Mouse (Mus musculus) forebrain, embryonic 13.5 days (tissue): Measurements from ENCODE around the gene Gm6309. TPM values are rescaled to one million over a fixed set of nuclear protein-coding genes. Genes with fewer than 3 reads are reported as not detected.
"Not testable (repeated sequence)": the region's sequence is repeated elsewhere in the genome, so short reads cannot be mapped to it uniquely, and the experiment has no call there.

Source experiments
- ATAC-seq: fragments of 200-750 bp; cut with Nextera tagmentation; 2 replicates; pipeline ENCODE4 v1.8.0; 2017
- H3K27ac ChIP-seq: fragments of 300-500 bp; sonication (generic); 2 replicates; pipeline ENCODE4 v1.5.1; 2015; ENCODE audit warnings: inconsistent platforms, mild to moderate bottlenecking, moderate library complexity
- H3K27me3 ChIP-seq: fragments of 300-500 bp; sonication (generic); 2 replicates; pipeline ENCODE4 v1.6.1; 2015; ENCODE audit warnings: mild to moderate bottlenecking, inconsistent platforms
- H3K36me3 ChIP-seq: fragments of 300-500 bp; sonication (generic); 2 replicates; pipeline ENCODE4 v1.6.1; 2015; ENCODE audit warnings: mild to moderate bottlenecking, inconsistent platforms; ENCODE audit not compliant: poor library complexity, severe bottlenecking
- H3K4me1 ChIP-seq: fragments of 300-500 bp; sonication (generic); 2 replicates; pipeline ENCODE4 v1.6.1; 2015; ENCODE audit warnings: inconsistent platforms
- H3K4me2 ChIP-seq: fragments of 300-500 bp; sonication (generic); 2 replicates; pipeline ENCODE4 v1.6.1; 2015; ENCODE audit warnings: inconsistent platforms, mild to moderate bottlenecking, moderate library complexity
- H3K4me3 ChIP-seq: fragments of 300-500 bp; sonication (generic); 2 replicates; pipeline ENCODE4 v1.5.1; 2015; ENCODE audit warnings: mild to moderate bottlenecking, inconsistent platforms
- H3K9ac ChIP-seq: fragments of 300-500 bp; sonication (generic); 2 replicates; pipeline ENCODE4 v1.6.1; 2015; ENCODE audit warnings: mild to moderate bottlenecking, inconsistent platforms
- H3K9me3 ChIP-seq: fragments of 300-500 bp; sonication (generic); replicated peaks from 2 replicates; pipeline ENCODE4 v1.6.1; 2016; ENCODE audit warnings: inconsistent platforms
- WGBS: fragments of 180-500 bp; shearing (Covaris S2); methylation state at CpG from one replicate; pipeline ENCODE4 v1.1.7; 2015; 5-methylcytosine and 5-hydroxymethylcytosine counted together
- polyA plus RNA-seq: library from polyadenylated mRNA; unstranded; fragments of >200 nt; fragmentation: Nextera tagmentation; extraction: Ambion mirVana; gene quantifications from 2 replicates; pipeline ENCODE4 v1.2.1, GENCODE M21; 2015

The Gm6309 gene
- not detected in 2 replicates for polyA plus RNA-seq

DNA sequence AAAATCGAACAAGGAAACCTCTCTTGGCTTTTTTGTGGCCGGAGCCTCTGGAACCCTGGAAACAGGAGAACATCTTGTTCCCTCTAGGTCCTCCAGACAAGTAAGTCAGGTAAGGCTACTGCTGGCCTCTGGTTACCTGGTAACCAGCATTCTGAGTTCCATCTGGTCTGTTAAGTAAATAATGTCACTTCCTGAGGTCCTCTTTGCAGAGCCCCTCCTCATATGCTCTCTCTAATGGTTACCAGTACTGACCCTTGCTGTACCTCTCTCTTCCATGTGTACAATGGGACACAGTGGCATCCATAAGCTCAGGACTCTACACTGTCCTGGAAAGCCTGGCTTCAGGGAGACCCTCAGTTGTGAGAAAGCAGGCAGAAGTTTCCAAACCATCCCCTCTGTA, at the start of gene Gm6309:
TSS of gene Gm6309 (minus strand) at position 101 of the 400 bp plus-strand sequence.
- not testable (repeated sequence) for H3K4me1 ChIP-seq, ATAC-seq, H3K27ac ChIP-seq, H3K4me2 ChIP-seq, H3K9ac ChIP-seq, H3K27me3 ChIP-seq, H3K36me3 ChIP-seq, H3K9me3 ChIP-seq, H3K4me3 ChIP-seq
- 84% methylated on average over 2 of the region's 2 CpGs for WGBS

DNA sequence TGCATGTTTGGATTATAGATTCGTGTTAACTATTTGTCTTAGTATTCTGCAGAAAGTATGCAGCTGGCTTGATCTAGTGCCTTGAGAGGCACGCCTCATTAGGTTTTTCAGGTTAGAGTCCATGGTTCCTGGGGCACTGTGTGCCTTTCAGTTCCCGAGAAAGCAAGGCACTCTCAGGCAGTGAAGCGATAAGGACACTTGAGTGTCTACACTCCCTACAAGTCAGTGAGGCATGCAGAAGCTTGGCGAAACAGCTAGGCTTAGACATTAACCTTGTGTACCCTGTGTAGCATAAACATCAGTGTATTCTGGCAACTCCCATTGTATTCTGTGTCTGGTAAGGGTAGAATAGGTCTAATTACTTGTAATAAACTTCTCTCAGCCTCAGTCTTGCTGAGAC, 35.0 kb upstream of the Gm6309 start:
- ATAC-seq = no peak

DNA sequence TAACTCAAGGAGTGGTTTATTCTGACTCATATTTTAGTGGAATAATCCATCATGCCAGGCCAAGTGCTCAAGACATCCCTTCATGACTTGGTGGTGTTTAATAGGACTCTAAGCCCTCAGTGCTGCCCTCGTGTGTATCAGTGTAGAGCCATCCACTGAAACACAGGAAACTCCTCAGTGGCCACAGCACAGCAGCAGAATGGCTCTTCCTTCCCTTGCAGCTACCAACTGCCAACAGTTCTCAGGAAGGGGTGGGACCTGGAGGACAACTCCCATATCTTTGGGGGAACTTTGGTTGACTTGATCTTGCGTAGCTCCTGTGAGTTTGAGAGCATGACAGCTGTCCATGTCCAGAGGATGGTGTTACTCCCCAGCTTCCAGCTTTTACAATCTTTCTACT, 33.4 kb upstream of the Gm6309 start:
- no peak overlapping the region for H3K4me2 ChIP-seq
- no peaks in the 10 kb centered on the region for H3K27me3 ChIP-seq
- H3K9me3 ChIP-seq = 0 out of 2 replicates have a peak, but pooled peaks cover 3% of the 10 kb centered on the region
- H3K9ac ChIP-seq = no peak overlapping the region
- no peak overlapping the region for H3K4me3 ChIP-seq
- WGBS = 89% methylated on average over 2 of the region's 2 CpGs
- H3K27ac ChIP-seq = no peak overlapping the region
- ATAC-seq = no peak
- H3K4me1 ChIP-seq = no peaks in the 10 kb centered on the region
- peaks cover 80% of the 10 kb centered on the region for H3K36me3 ChIP-seq

More for the DNA sequence above, 35.0 kb upstream of the Gm6309 start:
- H3K27me3 ChIP-seq = no peaks in the 10 kb centered on the region
- H3K4me2 ChIP-seq = no peak overlapping the region
- H3K36me3 ChIP-seq = peaks cover 92% of the 10 kb centered on the region
- H3K9me3 ChIP-seq = 0 out of 2 replicates have a peak, but pooled peaks cover 2% of the 10 kb centered on the region
- H3K27ac ChIP-seq = no peak overlapping the region
- WGBS = 98% methylated on average over 5 of the region's 5 CpGs
- no peak overlapping the region for H3K9ac ChIP-seq
- H3K4me1 ChIP-seq = no peaks in the 10 kb centered on the region
- no peak overlapping the region for H3K4me3 ChIP-seq

DNA sequence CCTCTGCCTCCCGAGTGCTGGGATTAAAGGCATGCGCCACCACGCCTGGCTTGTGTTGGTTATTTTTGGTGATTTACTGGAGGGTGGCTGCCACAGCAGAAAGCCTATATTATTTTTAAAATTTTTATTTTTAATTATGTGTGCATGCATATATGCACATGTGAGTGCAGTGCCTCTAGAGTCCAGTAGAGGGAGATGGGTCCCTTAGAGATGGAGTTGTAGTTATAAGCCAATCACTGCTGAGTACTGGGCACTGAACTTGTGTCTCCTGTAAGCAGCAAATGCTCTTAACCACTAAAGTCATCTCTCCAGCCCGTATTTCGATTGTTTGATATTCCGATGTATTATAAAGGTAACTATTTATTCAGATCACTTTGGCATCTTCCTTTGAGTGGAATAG, 30.1 kb upstream of the Gm6309 start:
- 99% methylated on average over 6 of the region's 6 CpGs for WGBS
- no peak for ATAC-seq
- peaks cover 46% of the 10 kb centered on the region for H3K36me3 ChIP-seq

DNA sequence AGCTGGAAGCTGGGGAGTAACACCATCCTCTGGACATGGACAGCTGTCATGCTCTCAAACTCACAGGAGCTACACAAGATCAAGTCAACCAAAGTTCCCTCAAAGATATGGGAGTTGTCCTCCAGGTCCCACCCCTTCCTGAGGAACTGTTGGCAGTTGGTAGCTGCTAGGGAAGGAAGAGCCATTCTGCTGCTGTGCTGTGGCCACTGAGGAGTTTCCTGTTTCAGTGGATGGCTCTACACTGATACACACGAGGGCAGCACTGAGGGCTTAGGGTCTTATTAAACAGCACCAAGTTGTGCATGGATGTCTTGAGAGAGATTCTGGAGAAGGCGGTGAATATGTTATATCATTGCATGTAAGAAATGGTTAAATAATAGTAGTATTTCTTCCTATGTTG, 29.0 kb upstream of the Gm6309 start:
- Histone ChIP-seq H3K4me2 (no peak overlapping the region), H3K27me3 (no peaks in the 10 kb centered on the region), H3K4me1 (no peaks in the 10 kb centered on the region), H3K9ac (no peak overlapping the region), H3K36me3 (peaks cover 36% of the 10 kb centered on the region), H3K4me3 (no peak overlapping the region), H3K27ac (no peak overlapping the region), H3K9me3 (0 out of 2 replicates have a peak, but pooled peaks cover 3% of the 10 kb centered on the region)
- WGBS = 81% methylated on average over 2 of the region's 2 CpGs
- ATAC-seq = no peak

More for the DNA sequence above, 30.1 kb upstream of the Gm6309 start:
- Histone ChIP-seq H3K9me3 (0 out of 2 replicates have a peak, but pooled peaks cover 3% of the 10 kb centered on the region), H3K4me1 (no peaks in the 10 kb centered on the region), H3K9ac (no peak overlapping the region), H3K27me3 (no peaks in the 10 kb centered on the region), H3K27ac (no peak overlapping the region), H3K4me3 (no peak overlapping the region), H3K4me2 (no peak overlapping the region)

DNA sequence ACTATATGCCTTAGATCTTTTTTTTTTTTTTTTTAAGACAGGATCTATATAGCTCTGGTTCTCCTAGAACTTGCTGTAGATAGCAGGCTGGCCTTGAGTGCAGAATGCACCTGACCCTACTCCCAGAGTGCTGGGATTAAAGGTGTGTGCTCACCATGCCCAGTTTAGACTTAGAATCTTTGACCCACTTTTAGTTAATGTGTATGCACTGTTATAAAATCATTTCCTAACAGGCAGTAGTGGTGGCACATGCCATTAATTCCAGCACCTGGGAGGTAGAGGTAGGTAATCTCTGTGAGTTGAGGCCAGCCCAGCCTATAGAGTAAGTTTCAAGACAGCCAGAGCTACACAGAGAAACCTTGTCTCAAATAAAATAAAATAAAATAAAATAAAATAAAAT, 28.6 kb upstream of the Gm6309 start:
- Histone ChIP-seq H3K4me1 (no peaks in the 10 kb centered on the region), H3K4me3 (no peak overlapping the region), H3K9me3 (0 out of 2 replicates have a peak, but pooled peaks cover 3% of the 10 kb centered on the region), H3K36me3 (peaks cover 31% of the 10 kb centered on the region), H3K27ac (no peak overlapping the region), H3K4me2 (no peak overlapping the region), H3K9ac (no peak overlapping the region), H3K27me3 (no peaks in the 10 kb centered on the region)
- ATAC-seq = no peak

DNA sequence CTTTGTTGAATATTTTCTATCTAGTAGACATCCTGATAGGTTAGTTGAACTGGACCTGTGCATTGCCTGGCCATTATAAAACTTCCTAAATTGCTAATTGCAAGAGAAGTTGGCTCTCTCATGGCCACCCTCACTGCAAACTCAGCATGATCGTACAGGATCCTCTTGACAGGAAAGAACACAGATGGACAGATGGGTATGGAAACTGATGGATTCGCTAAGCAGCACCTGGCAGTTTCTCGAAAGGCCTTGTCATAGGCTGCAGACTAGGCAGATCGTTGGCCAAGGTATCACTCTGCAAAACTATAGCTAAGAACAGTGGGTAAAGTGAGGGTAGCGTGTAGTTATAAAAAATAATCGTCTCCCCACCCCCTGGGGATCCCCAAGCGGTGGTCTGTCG, 22.8 kb upstream of the Gm6309 start:
- no peak for ATAC-seq
- Histone ChIP-seq H3K4me1 (no peaks in the 10 kb centered on the region), H3K9ac (no peak overlapping the region), H3K4me2 (no peak overlapping the region), H3K9me3 (0 out of 2 replicates have a peak, but pooled peaks cover 5% of the 10 kb centered on the region), H3K27me3 (no peaks in the 10 kb centered on the region), H3K36me3 (no peaks in the 10 kb centered on the region), H3K27ac (no peak overlapping the region), H3K4me3 (no peak overlapping the region)
- WGBS = 88% methylated on average over 8 of the region's 8 CpGs

DNA sequence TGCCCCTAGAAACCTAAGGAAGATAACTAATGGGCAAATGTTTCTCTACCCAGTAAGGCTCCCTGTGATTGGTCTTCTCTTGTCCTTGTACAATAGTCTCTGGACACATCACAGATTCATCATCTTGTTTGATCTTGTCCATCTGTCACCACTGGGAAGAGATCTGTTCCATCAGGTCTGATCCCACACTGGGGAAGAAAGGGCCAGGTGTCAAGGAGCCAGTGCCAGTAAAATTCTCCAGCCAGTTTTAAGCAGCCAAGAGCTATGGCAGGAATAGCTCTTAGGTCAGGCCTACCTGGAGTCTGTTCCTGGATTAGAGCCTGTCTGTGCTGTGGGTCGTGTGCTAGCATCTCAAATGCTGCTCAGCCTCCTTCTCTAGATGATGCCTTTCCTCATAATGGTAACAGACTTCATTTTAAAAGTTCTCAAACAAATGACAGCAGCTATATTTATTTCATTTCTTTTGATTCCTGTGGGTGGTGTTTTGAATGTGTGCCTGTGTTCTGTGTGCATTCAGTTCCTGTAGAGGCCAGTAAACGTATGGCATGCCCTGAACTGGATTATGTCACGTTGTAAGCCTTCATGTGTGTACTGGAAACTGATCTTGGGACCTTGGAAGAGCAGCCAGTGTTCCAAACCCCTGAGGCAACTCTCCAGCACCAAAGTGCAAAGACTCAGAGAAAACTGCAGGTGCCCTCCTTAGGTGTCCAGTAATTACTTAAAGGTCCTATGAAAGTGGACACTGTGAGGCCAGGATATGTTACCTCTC, 20.2 kb upstream of the Gm6309 start:
- no peak overlapping the region for H3K9ac ChIP-seq
- WGBS = 57% methylated on average over 3 of the region's 3 CpGs
- no peak for ATAC-seq
- H3K4me1 ChIP-seq = no peaks in the 10 kb centered on the region
- H3K4me2 ChIP-seq = no peak overlapping the region
- H3K4me3 ChIP-seq = no peak overlapping the region
- H3K27ac ChIP-seq = no peak overlapping the region
- 0 out of 2 replicates have a peak, but pooled peaks cover 5% of the 10 kb centered on the region for H3K9me3 ChIP-seq
- no peaks in the 10 kb centered on the region for H3K36me3 ChIP-seq
- H3K27me3 ChIP-seq = no peaks in the 10 kb centered on the region

DNA sequence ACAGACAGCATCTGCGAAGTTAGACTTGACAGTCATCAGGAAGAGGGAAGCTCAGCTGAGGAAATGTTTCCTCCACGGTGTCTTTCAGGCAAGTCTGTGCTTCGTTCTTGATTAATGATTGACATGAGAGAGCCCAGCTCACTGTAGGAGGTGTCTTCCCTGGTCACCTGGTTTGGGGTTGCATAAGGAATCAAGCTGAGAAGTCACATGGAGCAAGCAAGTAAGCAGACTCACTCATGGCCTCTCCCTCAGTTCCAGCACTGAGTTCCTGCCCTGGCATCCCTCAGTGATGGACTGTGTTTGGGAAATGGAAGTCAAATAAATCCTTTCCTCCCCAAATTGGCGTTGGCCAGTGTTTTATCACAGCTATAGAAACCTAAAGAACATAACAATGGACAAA, 19.6 kb upstream of the Gm6309 start:
- Histone ChIP-seq H3K4me3 (no peak overlapping the region), H3K4me1 (no peaks in the 10 kb centered on the region), H3K27ac (no peak overlapping the region), H3K9ac (no peak overlapping the region), H3K4me2 (no peak overlapping the region), H3K9me3 (0 out of 2 replicates have a peak, but pooled peaks cover 5% of the 10 kb centered on the region), H3K27me3 (no peaks in the 10 kb centered on the region), H3K36me3 (no peaks in the 10 kb centered on the region)
- ATAC-seq = no peak
- WGBS = 72% methylated on average over 4 of the region's 4 CpGs

DNA sequence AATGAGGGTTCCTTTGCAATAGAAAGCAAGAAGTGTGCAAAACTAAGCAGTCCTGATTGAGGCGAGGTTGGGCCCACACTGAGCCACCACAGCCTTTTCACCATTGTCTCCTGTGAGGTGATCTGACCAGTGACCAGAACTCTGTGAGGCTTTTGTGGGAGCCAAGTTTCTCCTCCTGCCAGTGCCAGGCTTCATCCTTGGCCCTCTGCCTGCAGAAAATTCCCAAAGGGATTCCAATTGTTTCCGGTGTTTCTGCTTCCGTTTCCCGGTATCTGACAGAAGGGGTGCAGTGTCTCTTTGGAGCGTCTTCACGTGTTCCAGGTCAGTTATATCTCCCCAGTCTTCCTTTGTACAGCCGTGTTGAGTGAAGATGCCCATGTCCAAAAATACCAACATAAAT, 18.2 kb upstream of the Gm6309 start:
- 89% methylated on average over 7 of the region's 7 CpGs for WGBS

DNA sequence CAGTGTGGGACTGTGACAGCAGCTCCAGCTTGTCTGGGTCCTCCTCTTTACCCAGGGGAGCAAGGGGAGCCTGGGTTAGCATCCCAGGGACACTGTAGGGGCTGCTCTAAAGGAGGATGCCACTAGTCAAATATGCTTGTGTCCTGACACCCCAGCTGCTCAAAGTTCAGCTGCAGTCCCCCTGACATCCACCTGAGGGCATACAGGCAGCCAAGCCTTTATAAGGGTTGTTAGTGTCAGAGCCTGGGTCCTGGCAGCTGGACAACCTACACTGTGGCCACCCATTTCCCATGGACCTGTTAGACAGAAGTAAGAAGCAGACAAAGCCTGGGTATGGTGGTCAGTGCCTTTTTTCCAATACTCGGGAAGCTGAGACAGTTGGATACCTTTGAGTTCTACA, 17.6 kb upstream of the Gm6309 start:
- no peaks in the 10 kb centered on the region for H3K4me1 ChIP-seq
- no peaks in the 10 kb centered on the region for H3K36me3 ChIP-seq
- no peak overlapping the region for H3K27ac ChIP-seq
- H3K27me3 ChIP-seq = no peaks in the 10 kb centered on the region
- H3K4me3 ChIP-seq = no peak overlapping the region
- no peak for ATAC-seq
- 89% methylated on average over 1 of the region's 1 CpGs for WGBS
- H3K4me2 ChIP-seq = no peak overlapping the region
- H3K9ac ChIP-seq = no peak overlapping the region
- no peaks in the 10 kb centered on the region for H3K9me3 ChIP-seq

More for the DNA sequence above, 18.2 kb upstream of the Gm6309 start:
- Histone ChIP-seq H3K4me1 (no peaks in the 10 kb centered on the region), H3K36me3 (no peaks in the 10 kb centered on the region), H3K9ac (no peak overlapping the region), H3K4me3 (no peak overlapping the region), H3K4me2 (no peak overlapping the region), H3K9me3 (0 out of 2 replicates have a peak, but pooled peaks cover 4% of the 10 kb centered on the region), H3K27ac (no peak overlapping the region), H3K27me3 (no peaks in the 10 kb centered on the region)
- ATAC-seq = no peak

DNA sequence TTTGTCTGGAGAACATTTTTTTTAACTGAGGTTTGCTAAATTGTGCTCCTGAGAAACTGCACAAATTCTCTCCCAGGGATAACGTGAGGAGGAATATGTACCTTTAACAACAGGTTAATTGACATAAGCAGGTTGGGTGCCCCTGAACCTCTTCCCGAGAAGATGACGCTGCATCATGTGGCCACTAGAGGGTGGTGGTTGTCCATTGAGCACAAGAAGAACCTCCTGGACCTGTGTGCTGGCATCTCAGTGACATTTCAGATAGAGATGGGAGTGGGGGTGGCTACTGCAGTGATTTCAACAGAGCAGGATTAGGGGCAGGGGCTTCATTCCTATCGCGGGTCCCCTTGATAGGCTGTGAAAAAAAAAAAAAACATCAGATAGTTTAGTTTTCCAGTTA, 16.9 kb upstream of the Gm6309 start:
- H3K4me3 ChIP-seq, H3K4me1 ChIP-seq, H3K4me2 ChIP-seq, H3K27me3 ChIP-seq, H3K9me3 ChIP-seq, H3K27ac ChIP-seq, H3K36me3 ChIP-seq, ATAC-seq, H3K9ac ChIP-seq: not testable (repeated sequence)
- 30% methylated on average over 5 of the region's 5 CpGs for WGBS

DNA sequence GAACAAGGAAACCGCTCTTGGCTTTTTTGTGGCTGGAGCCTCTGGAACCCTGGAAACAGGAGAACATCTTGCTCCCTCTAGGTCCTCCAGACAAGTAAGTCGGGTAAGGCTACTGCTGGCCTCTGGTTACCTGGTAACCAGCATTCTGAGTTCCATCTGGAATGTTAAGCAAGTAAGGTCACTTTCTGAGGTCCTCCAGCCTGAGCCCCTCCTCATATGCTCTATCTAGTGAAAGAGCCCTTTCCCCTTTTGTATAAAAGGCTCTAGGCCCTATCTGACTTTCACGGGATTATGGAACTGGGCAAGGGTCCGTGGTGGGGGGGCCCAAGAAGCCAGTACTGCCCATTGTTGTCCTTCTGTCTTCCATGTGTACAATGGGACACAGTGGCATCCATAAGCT, 14.7 kb upstream of the Gm6309 start, which contains the start of gene 1700001J03Rik:
TSS of gene 1700001J03Rik (minus strand) at position 101 of the 400 bp plus-strand sequence.
- not testable (repeated sequence) for H3K36me3 ChIP-seq, ATAC-seq, H3K9me3 ChIP-seq, H3K4me2 ChIP-seq, H3K9ac ChIP-seq, H3K4me3 ChIP-seq, H3K27me3 ChIP-seq, H3K4me1 ChIP-seq, H3K27ac ChIP-seq
- WGBS = 81% methylated on average over 4 of the region's 4 CpGs
